Mouse (Mus musculus) regulatory T cell (primary cell): ENCODE results near the gene Ankrd13a.
"Not testable (repeated sequence)": the region's sequence is repeated elsewhere in the genome, so short reads cannot be mapped to it uniquely, and the experiment has no call there.

Experiments
- in situ Hi-C: fragments of 300-600 bp; cut with MboI, MseI; formaldehyde crosslinking; loops from one replicate; pipeline ENCODE4 v1.15.1; 2025; ENCODE audit warnings: high pct_unique_total_duplicates

Ankrd13a gene

DNA sequence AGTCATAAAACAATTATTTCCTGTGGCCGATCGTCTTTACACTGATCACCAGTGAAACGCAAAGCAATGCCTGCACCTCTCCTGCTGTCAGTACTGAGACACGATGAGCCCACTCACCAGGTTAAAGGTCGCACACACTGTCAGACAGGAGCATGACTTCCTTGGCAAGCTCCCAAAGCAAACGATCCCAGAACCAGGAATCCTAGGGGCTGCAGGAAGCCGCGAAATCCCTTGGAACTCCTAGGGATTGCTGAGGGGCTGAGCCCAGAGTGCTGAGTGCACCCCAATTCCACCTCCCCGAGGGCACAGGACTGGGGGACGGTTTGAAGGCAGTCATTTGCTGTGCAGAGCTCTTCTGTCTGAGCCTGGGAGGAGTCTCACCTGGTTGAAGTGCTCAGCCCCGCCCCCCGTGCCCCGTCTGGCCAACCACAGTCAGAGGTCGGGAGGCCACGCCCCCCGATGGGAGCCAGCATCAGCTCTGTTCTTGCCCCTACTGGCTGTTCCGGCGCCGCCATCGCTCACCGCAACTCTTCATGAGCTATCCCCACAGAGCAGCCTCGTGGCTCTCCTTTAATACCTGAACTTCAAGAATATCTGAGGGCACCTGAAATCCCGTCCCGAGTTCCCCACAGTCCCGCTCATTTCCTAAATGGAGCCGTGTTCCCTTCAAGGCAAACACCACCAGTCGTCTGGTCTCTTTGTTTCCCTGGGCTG, 51.7 kb downstream of the Ankrd13a start:
- in situ Hi-C loops, result no loop called here

DNA sequence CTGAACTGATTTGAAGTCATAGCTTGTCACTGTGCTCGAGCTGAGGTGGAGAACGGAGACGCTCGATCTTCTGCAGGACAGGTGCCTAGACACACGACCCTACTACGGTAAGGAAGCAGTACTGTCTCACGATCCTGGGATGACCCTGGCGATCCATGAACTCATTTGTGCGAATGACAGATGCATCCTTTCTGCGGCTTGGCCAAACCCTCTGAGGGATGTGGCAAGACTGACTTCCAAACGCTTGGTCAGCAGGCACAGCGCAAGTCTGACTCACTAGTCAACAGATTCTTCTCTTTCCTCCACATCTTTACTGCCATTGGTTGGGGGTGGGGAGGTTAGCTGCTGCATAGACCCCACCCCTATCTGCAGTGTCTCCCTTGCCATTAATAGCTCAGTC, 53.0 kb downstream of the Ankrd13a start:
- in situ Hi-C loops, result no loop called here

- in situ Hi-C loops, result no loop called here
These were observed 55.3 kb downstream of the Ankrd13a start for GRCm38 (mm10) chr5:114829740-114830139.

DNA sequence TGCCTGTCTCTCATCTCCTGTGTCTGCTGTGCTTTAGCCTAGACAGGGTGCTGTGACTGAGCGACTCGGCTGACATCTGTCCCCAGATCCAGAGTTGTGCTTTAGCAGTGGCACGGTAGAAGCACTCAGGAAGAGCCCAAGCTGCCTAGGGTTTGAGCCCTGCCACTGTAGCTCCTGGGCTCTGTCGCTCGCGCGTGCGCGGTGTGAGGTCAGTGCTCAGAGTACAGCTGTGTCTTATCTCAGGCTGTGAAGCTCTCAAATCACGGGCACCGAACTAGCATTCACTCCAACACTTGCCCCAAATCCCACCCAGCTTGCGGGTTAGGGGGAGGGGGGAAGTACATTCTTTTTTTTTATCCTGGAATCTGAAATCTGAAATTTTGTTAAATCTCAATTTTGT, 62.4 kb downstream of the Ankrd13a start:
- in situ Hi-C loops, result no loop called here

DNA sequence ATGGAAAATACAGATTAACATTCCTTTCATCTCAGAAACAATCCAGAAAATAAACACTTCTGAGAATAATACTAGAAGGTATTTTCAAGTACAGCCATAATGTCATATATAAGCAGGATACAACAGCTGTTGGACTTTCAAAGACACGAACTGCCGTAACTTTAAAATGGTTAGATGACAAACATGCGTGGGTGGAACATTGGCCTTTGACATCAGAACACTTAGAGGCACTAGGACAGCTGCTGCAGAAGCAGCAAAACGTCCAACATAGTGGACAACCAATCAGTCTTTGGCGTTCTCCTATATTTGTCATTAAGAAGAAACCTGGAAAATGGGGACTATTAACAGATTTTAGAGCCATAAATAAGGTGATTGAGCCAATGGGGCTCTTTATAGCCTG, 66.0 kb downstream of the Ankrd13a start:
- in situ Hi-C loops, result not testable (repeated sequence)

DNA sequence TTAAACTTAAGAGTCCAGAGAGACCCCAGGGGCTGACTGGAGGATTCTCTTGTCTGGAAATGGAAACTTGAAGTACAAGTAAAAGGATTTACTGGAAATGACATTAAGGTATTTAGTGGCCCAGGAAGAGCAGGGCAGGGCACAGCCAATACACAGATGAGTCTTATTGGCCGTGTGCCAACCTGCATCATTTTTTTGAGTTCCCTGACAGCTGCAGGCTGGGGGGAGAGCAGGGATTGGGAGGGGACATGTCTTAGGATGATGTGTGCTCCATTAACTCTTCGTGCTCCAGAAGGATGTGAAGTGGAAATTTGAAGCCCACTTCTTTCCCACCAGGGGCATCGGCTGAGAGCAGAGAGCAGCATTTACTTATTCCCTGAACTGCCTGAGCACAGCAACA, 67.7 kb downstream of the Ankrd13a start:
- in situ Hi-C loops, result not testable (repeated sequence)

DNA sequence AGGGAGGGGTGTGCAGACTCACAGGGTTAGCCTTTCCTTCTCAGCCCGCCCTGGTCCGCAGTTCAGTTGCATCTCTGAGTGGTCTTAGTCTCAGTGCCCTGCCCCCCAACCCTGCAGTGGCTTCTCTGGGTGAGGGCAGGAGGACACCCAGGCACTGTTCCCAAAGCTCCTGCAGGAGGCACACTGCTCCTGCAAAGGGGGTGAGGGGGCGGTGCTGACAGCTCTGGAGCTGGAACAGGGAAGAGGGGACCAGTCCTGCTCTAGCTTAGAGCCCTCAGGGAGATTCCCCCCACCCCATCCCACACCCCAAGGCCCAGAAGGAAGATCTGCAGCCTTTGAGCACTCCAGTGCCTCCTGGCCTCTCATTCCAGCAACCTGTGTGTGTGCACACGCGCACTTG, 68.2 kb downstream of the Ankrd13a start:
- in situ Hi-C loops, result no loop called here

- in situ Hi-C loops, result not testable (repeated sequence)
These were observed 69.9 kb downstream of the Ankrd13a start for GRCm38 (mm10) chr5:114844371-114844770.

GRCm38 (mm10) chr5:114851565-114852236, 77.2 kb downstream of the Ankrd13a start:
- in situ Hi-C loops, result loop anchor here (10.0 kb wide), 1 partner anchor 1507 kb away; no protein-coding TSS in a partner anchor

GRCm38 (mm10) chr5:114853364-114853763, 78.9 kb downstream of the Ankrd13a start, which contains the start of gene 4930519G04Rik:
TSS of gene 4930519G04Rik (plus strand) at chr5:114853664.
- in situ Hi-C loops, result loop anchor here (10.0 kb wide), 1 partner anchor 1509 kb away; no protein-coding TSS in a partner anchor
